9 mouse cellular contexts compared by ENCODE assay signal in the genomic region with DNA sequence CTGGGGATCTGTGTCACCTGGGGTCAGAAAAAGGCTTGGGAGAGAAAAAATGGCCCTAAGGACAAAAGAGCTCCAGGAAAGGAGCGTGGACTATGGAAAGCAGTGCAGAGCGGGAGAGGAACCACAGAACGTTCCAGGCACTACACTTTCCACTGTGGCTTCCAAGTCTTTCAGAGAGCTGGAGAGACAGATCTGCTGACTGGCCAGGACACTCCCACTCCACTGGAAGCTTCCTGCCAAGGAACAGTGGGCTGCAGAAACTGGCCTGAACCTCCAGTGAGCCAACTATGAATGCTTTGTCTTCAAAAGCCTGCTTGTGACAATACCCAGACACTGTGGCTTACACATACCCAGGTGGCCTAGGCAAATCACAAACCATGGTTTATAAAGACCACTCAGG.
DNase-seq lines count a peak whose midpoint lies in the region; ATAC-seq lines count a peak whose summit lies in the region.
"Had no signal": no experiment of that assay in that cellular context is flagged by ENCODE, and none has a peak within 500 bp of the region (broad histone marks: within the 10 kb centered on the region; RNA-seq: fewer than 3 reads in every experiment).

No protein-coding gene starts in this region.

- no peak overlapping the region for H3K4me2 ChIP-seq in hindbrain, embryonic 16.5 days (ENCODE audit: low read length)
- H3K4me2 ChIP-seq in hindbrain, embryonic 13.5 days, result no peak overlapping the region
- no peak overlapping the region for H3K4me2 ChIP-seq in midbrain, embryonic 14.5 days (ENCODE audit: low read length)
- H3K4me2 ChIP-seq: midbrain, embryonic 12.5 days had no signal

- H3K27me3 ChIP-seq in hindbrain, embryonic 16.5 days (replicated peaks; ENCODE audit: control insufficient read depth, insufficient read depth, low read length), result no peaks in the 10 kb centered on the region
- H3K27me3 ChIP-seq in hindbrain, embryonic 13.5 days, result no peaks in the 10 kb centered on the region
- no peaks in the 10 kb centered on the region for H3K27me3 ChIP-seq in midbrain, embryonic 14.5 days (ENCODE audit: control insufficient read depth, insufficient read depth, low read length)
- H3K27me3 ChIP-seq: midbrain, embryonic 12.5 days had no signal

- H3K9ac ChIP-seq in hindbrain, embryonic 16.5 days (ENCODE audit: low read depth, low read length), result no peak overlapping the region
- no peak overlapping the region for H3K9ac ChIP-seq in hindbrain, embryonic 13.5 days
- no peak overlapping the region for H3K9ac ChIP-seq in midbrain, embryonic 14.5 days (replicated peaks; ENCODE audit: low read length)
- H3K9ac ChIP-seq: midbrain, embryonic 12.5 days had no signal

- peaks cover 2% of the 10 kb centered on the region for H3K4me1 ChIP-seq in hindbrain, embryonic 16.5 days (ENCODE audit: control insufficient read depth, insufficient read depth, low read depth, low read length)
- peaks cover 16% of the 10 kb centered on the region for H3K4me1 ChIP-seq in hindbrain, embryonic 13.5 days (replicated peaks)
- no peaks in the 10 kb centered on the region for H3K4me1 ChIP-seq in midbrain, embryonic 14.5 days (ENCODE audit: control insufficient read depth, insufficient read depth, low read length)
- H3K4me1 ChIP-seq: midbrain, embryonic 12.5 days had no signal

- DNase-seq in adrenal gland, postnatal 36 days, result peak; percentile 26 to 50
- DNase-seq in gastrocnemius, postnatal 36 days, result peak; percentile 32 to 63
- DNase-seq in layer of hippocampus, postnatal 10 days (ENCODE audit: low spot score in 2 of 2), result peak; percentile 38 to 47
- DNase-seq in right cerebral cortex, adult 2 months (ENCODE audit: low spot score in 2 of 2), result peak; percentile 36 to 49
- DNase-seq in thymus, postnatal 25 days, result no peak
- DNase-seq in midbrain, embryonic 14.5 days, result no peak

- intact Hi-C loops in gastrocnemius, postnatal 36 days (cut with DNase I), result loop anchor here (5.0 kb wide), 1 partner anchor 66 kb away; no protein-coding TSS in a partner anchor

- no peak overlapping the region for H3K27ac ChIP-seq in hindbrain, embryonic 16.5 days (ENCODE audit: low read depth, low read length)
- no peak overlapping the region for H3K27ac ChIP-seq in hindbrain, embryonic 13.5 days
- no peak overlapping the region for H3K27ac ChIP-seq in midbrain, embryonic 14.5 days (replicated peaks; ENCODE audit: low read depth, low read length)
- H3K27ac ChIP-seq: midbrain, embryonic 12.5 days had no signal

- no peaks in the 10 kb centered on the region for H3K9me3 ChIP-seq in hindbrain, embryonic 16.5 days (ENCODE audit: control insufficient read depth, low read length)
- no peaks in the 10 kb centered on the region for H3K9me3 ChIP-seq in hindbrain, embryonic 13.5 days
- H3K9me3 ChIP-seq in midbrain, embryonic 14.5 days (ENCODE audit: control insufficient read depth, low read length), result no peaks in the 10 kb centered on the region
- H3K9me3 ChIP-seq: midbrain, embryonic 12.5 days had no signal

- ATAC-seq in hindbrain, embryonic 16.5 days, result peak; percentile 35; the same call in 1 of the 2 replicates
- no peak for ATAC-seq in hindbrain, embryonic 13.5 days (ENCODE audit: low FRiP score)
- ATAC-seq in midbrain, embryonic 14.5 days (ENCODE audit: low FRiP score, low TSS enrichment), result no peak

- H3K4me3 ChIP-seq in hindbrain, embryonic 16.5 days (ENCODE audit: low read length), result no peak overlapping the region
- H3K4me3 ChIP-seq in hindbrain, embryonic 13.5 days, result no peak overlapping the region
- H3K4me3 ChIP-seq in midbrain, embryonic 14.5 days (replicated peaks; ENCODE audit: low read depth, low read length), result no peak overlapping the region
- H3K4me3 ChIP-seq: midbrain, embryonic 12.5 days had no signal

- 72% methylated on average over 3 of the region's 3 CpGs for WGBS in hindbrain, embryonic 16.5 days
- 82% methylated on average over 3 of the region's 3 CpGs for WGBS in hindbrain, embryonic 13.5 days
- 86% methylated on average over 3 of the region's 3 CpGs for WGBS in midbrain, embryonic 14.5 days

- peaks cover 5% of the 10 kb centered on the region; the same call in 1 of the 2 replicates for H3K36me3 ChIP-seq in hindbrain, embryonic 16.5 days (ENCODE audit: control insufficient read depth, insufficient read depth, low read length)
- H3K36me3 ChIP-seq in hindbrain, embryonic 13.5 days, result peaks cover 12% of the 10 kb centered on the region
- peaks cover 7% of the 10 kb centered on the region; the same call in 1 of the 2 replicates for H3K36me3 ChIP-seq in midbrain, embryonic 14.5 days (ENCODE audit: control insufficient read depth, insufficient read depth, low read length)

Comparison
In these comparisons a context has a peak if more than half of its experiments do, and no peak if none do; other contexts are left out.
1. DNase-seq: peak in adrenal gland, postnatal 36 days (2 of 2), gastrocnemius, postnatal 36 days (2 of 2), layer of hippocampus, postnatal 10 days (2 of 2) and right cerebral cortex, adult 2 months (2 of 2); none in thymus, postnatal 25 days (single experiment) and midbrain, embryonic 14.5 days (single experiment).